Mouse (Mus musculus): ENCODE data around the gene Pik3r6. TPM values are rescaled to one million over a fixed set of nuclear protein-coding genes. Genes with fewer than 3 reads are reported as not detected.

Pik3r6 gene
- total and polyA plus RNA-seq, 2 experiments from 2014 or later: 1.2 to 1.8 TPM

- Histone ChIP-seq H3K36me3 (ENCODE audit: insufficient read depth, low read length) (no peaks in the 10 kb centered on the region), H3K27me3 (ENCODE audit: insufficient read depth, low read length) (no peaks in the 10 kb centered on the region), H3K4me2 (ENCODE audit: low read depth, low read length, poor library complexity, severe bottlenecking) (no peak overlapping the region), H3K27ac (ENCODE audit: low read depth, low read length) (no peak overlapping the region), H3K9ac (replicated peaks; ENCODE audit: low read length, poor library complexity, severe bottlenecking) (no peak overlapping the region), H3K9me3 (ENCODE audit: low read length) (no peaks in the 10 kb centered on the region), H3K4me3 (ENCODE audit: low read depth, low read length) (no peak overlapping the region), H3K4me1 (ENCODE audit: insufficient read depth, low read length) (no peaks in the 10 kb centered on the region)
- no peak for DNase-seq (ENCODE audit: low spot score)
- 72% methylated on average over 4 of the region's 4 CpGs for WGBS
- no peak for TF ChIP-seq CTCF (IDR thresholded peaks at IDR 0.05)
- ATAC-seq (ENCODE audit: low FRiP score): no peak
Observed at GRCm38 (mm10) chr11:68550358-68550757, 47.5 kb downstream of the Pik3r6 start.

GRCm38 (mm10) chr11:68553981-68554471 is 51.2 kb downstream of the Pik3r6 start:
- Histone ChIP-seq H3K27ac (ENCODE audit: low read depth, low read length) (no peak overlapping the region), H3K36me3 (ENCODE audit: insufficient read depth, low read length) (no peaks in the 10 kb centered on the region), H3K4me3 (ENCODE audit: low read depth, low read length) (no peak overlapping the region), H3K9me3 (ENCODE audit: low read length) (no peaks in the 10 kb centered on the region), H3K9ac (replicated peaks; ENCODE audit: low read length, poor library complexity, severe bottlenecking) (no peak overlapping the region), H3K4me1 (ENCODE audit: insufficient read depth, low read length) (0 out of 2 replicates have a peak, but pooled peaks cover 2% of the 10 kb centered on the region), H3K4me2 (ENCODE audit: low read depth, low read length, poor library complexity, severe bottlenecking) (no peak overlapping the region), H3K27me3 (ENCODE audit: insufficient read depth, low read length) (no peaks in the 10 kb centered on the region)
- ATAC-seq (ENCODE audit: low FRiP score): no peak
- DNase-seq (ENCODE audit: low spot score): no peak
- 36% methylated on average over 8 of the region's 8 CpGs for WGBS
- TF ChIP-seq CTCF (IDR thresholded peaks at IDR 0.05): peak; percentile 53

- H3K9me3 ChIP-seq (ENCODE audit: low read length): no peaks in the 10 kb centered on the region
- H3K27ac ChIP-seq (ENCODE audit: low read depth, low read length): no peak within 1 kb of the TSS
- H3K9ac ChIP-seq (replicated peaks; ENCODE audit: low read length, poor library complexity, severe bottlenecking): no peak within 1 kb of the TSS
- no peak for ATAC-seq (ENCODE audit: low FRiP score)
- no peaks in the 10 kb centered on the region for H3K36me3 ChIP-seq (ENCODE audit: insufficient read depth, low read length)
- peak within 1 kb of the TSS; percentile 39 for H3K4me2 ChIP-seq (ENCODE audit: low read depth, low read length, poor library complexity, severe bottlenecking)
- 11% methylated on average over 37 of the region's 37 CpGs for WGBS
- H3K4me3 ChIP-seq (ENCODE audit: low read depth, low read length): peak within 1 kb of the TSS; percentile 27; the same call in 1 of the 2 replicates
- TF ChIP-seq CTCF (IDR thresholded peaks at IDR 0.05): peak; percentile 70
- no peak for DNase-seq (ENCODE audit: low spot score)
- 0 out of 2 replicates have a peak, but pooled peaks cover 2% of the 10 kb centered on the region for H3K4me1 ChIP-seq (ENCODE audit: insufficient read depth, low read length)
- no peaks in the 10 kb centered on the region for H3K27me3 ChIP-seq (ENCODE audit: insufficient read depth, low read length)
Observed at GRCm38 (mm10) chr11:68555918-68556584, 53.2 kb downstream of the Pik3r6 start, which contains the start of gene Mfsd6l. Mfsd6l (plus strand) TSS chr11:68556186.

GRCm38 (mm10) chr11:68559546-68559945 is 56.7 kb downstream of the Pik3r6 start:
- H3K36me3 ChIP-seq (ENCODE audit: insufficient read depth, low read length): no peaks in the 10 kb centered on the region
- H3K27ac ChIP-seq (ENCODE audit: low read depth, low read length): no peak overlapping the region
- ATAC-seq (ENCODE audit: low FRiP score) (no peak), DNase-seq (ENCODE audit: low spot score) (no peak)
- H3K27me3 ChIP-seq (ENCODE audit: insufficient read depth, low read length): no peaks in the 10 kb centered on the region
- no peak overlapping the region for H3K4me3 ChIP-seq (ENCODE audit: low read depth, low read length)
- H3K4me1 ChIP-seq (ENCODE audit: insufficient read depth, low read length): 0 out of 2 replicates have a peak, but pooled peaks cover 2% of the 10 kb centered on the region
- H3K9me3 ChIP-seq (ENCODE audit: low read length): no peaks in the 10 kb centered on the region
- WGBS: 56% methylated on average over 1 of the region's 1 CpGs
- H3K4me2 ChIP-seq (ENCODE audit: low read depth, low read length, poor library complexity, severe bottlenecking): no peak overlapping the region
- H3K9ac ChIP-seq (replicated peaks; ENCODE audit: low read length, poor library complexity, severe bottlenecking): no peak overlapping the region
- peak; percentile 54 for TF ChIP-seq CTCF (IDR thresholded peaks at IDR 0.05)

GRCm38 (mm10) chr11:68561957-68562950 is 59.4 kb downstream of the Pik3r6 start:
- Histone ChIP-seq H3K9me3 (ENCODE audit: low read length) (no peaks in the 10 kb centered on the region), H3K9ac (replicated peaks; ENCODE audit: low read length, poor library complexity, severe bottlenecking) (no peak overlapping the region), H3K4me3 (ENCODE audit: low read depth, low read length) (no peak overlapping the region), H3K27ac (ENCODE audit: low read depth, low read length) (no peak overlapping the region), H3K36me3 (ENCODE audit: insufficient read depth, low read length) (no peaks in the 10 kb centered on the region), H3K27me3 (ENCODE audit: insufficient read depth, low read length) (no peaks in the 10 kb centered on the region), H3K4me2 (ENCODE audit: low read depth, low read length, poor library complexity, severe bottlenecking) (no peak overlapping the region), H3K4me1 (ENCODE audit: insufficient read depth, low read length) (no peaks in the 10 kb centered on the region)
- no peak for TF ChIP-seq CTCF (IDR thresholded peaks at IDR 0.05)
- no peak for DNase-seq (ENCODE audit: low spot score)
- ATAC-seq (ENCODE audit: low FRiP score): no peak
- WGBS: 77% methylated on average over 11 of the region's 11 CpGs

All from midbrain, postnatal 0 days (tissue).